Mouse (Mus musculus) T-helper 17 cell (primary cell): ENCODE data around the gene Catsperg2.
"Not testable (repeated sequence)": the region's sequence is repeated elsewhere in the genome, so short reads cannot be mapped to it uniquely, and the experiment has no call there.

ENCODE experiments used
- in situ Hi-C, 2 experiments: fragments of 300-600 bp; cut with MboI, MseI; formaldehyde crosslinking; loops; 1 replicate in 1 of 2; 2 replicates in 1 of 2; pipeline ENCODE4 v1.15.1; 2025; ENCODE audit warnings: high pct_unique_total_duplicates in 2 of 2

Gene Catsperg2

DNA sequence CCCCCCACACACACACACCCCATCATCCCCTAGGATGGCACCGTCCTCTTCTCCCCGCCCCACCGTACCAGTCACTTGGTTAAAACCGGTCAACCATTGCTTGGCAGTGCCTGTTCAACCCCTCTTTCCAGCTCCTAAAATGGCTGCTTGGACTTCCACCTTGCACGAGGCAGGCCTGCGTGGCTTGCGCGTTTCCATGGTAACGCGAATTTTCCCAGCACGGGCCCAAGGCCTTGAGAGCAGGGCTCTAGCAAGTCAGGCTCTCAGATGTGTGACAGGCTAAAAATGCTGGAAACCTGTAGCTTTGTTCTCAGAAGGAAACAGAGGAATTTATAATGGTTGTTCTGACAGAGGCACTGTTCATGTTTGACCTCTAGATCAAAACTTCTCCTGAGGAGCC is at the start of gene Catsperg2:
Catsperg2 (minus strand) TSS at position 173 of the 400 bp plus-strand sequence.
- in situ Hi-C loops, result not testable (repeated sequence)

DNA sequence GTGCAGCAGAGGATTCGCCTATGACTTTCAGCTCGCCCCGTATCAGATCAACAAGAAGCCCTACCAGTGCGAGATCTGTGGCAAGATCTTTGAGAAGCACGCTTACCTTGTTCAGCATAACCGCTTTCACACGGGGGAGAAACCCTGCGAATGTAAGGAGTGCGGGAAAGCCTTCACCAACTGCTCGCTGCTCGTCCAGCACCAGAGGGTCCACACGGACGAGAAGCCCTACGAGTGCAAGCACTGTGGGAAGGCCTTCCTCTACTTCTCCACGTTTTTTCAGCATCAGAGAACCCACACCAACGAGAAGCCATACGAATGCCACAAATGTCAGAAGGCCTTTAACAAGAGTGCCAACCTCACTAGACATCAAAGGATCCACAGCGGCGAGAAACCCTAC is 49.7 kb upstream of the Catsperg2 start:
- in situ Hi-C loops, result no loop called here

DNA sequence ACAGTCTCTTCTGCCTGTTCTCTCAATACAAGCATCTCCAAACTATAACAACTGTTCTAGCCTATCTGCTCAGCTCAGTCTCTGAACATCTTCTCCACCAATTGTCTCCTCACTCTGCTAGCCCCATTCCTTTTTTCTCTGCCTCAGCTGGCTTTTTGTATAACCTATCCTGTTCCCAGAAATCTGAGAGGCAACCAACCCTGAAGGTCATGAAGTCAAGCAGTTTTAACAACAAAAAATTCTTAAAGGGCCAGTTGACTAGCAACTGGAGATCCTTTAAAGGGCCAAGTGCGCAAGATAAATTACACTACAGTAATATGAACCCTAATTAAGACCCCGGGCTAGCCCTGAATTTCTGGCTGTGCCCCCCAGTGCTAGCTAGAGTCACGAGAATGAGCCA is 47.5 kb upstream of the Catsperg2 start:
- in situ Hi-C loops, result no loop called here

DNA sequence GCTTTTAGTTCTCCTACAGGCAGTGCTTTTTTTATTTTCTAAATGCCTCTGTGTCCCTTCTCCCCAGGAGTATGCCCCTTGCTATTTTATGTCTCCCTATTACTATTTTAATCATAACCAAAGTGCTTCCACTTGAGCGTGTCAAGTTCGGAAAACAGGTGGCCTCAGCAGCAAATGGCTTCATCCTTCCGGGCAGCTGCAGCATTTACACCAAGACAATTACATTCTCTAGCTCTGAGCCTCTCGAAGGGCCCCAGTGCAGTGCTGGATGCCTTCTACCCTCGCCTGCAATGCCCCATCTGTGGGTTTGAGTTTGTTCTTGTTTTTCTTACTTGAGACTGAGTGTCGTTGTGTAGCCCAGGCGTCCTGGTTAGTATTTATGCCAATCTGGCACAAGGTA is 46.7 kb upstream of the Catsperg2 start:
- in situ Hi-C loops, result no loop called here

DNA sequence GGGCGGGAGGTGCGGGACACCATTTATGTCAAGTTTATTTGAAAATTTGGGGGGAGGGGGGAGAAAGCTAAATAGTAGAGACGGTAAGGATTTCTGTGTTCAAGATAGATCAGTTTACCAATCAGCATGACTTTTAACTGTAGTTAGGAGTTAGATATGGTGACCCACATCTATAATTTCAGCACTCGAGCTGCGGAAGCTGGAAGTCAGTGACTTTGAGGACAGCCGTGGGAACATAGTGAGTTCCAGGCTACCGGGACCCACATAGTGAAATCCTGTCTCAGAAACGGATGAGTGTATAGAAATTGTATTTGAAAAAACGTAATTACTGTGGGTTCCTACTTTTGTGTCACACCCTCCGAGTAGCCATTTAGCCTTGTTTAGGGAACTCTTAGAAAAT is 42.1 kb upstream of the Catsperg2 start:
- in situ Hi-C loops, result loop anchor here in 1 of 2 experiments (5.0 kb wide), 1 partner anchor 93 kb away; no protein-coding TSS in a partner anchor

DNA sequence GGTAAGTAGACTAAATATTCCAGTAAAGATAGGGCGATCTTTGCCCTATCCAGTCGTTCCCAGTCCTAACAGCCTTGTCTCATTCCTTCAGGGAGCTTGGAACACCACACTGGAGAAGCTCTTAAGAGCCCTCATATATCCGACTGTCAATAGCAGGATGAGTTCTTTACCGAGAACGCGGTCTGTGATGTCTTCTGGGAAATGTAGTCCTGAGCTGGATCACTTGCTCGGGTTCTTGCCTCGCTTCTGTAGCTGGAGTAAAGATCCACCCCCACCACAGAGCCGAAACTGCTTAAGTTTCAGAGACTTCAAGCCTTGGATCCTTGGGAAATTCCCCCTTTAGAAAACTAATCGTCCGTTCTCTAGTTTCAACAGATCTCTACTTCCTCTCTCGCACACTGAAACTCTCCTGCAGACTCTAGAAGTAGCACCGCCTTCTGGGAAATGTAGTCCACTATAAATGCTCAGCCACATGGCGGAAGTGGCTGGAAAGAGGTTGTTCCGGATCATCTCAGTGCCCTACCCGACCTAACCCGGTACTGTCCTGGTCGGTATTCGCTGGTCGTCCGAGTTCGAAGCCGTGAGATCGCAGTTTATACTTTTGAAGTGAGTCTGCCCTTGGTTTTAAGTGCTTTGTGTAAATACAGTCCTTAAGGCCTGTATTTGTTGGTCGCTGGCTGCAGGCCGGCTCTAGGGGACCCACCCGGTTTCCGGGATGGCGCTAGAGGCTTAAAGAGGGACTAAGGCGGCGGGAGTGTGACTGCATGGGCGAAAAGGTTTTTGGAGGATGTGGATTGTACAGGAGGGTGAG is 41.5 kb upstream of the Catsperg2 start, which contains the start of gene Zfp84:
Zfp84 (plus strand) TSS at position 463 of the 811 bp plus-strand sequence.
- in situ Hi-C loops, result loop anchor here in 1 of 2 experiments (5.0 kb wide), 1 partner anchor 94 kb away; no protein-coding TSS in a partner anchor

DNA sequence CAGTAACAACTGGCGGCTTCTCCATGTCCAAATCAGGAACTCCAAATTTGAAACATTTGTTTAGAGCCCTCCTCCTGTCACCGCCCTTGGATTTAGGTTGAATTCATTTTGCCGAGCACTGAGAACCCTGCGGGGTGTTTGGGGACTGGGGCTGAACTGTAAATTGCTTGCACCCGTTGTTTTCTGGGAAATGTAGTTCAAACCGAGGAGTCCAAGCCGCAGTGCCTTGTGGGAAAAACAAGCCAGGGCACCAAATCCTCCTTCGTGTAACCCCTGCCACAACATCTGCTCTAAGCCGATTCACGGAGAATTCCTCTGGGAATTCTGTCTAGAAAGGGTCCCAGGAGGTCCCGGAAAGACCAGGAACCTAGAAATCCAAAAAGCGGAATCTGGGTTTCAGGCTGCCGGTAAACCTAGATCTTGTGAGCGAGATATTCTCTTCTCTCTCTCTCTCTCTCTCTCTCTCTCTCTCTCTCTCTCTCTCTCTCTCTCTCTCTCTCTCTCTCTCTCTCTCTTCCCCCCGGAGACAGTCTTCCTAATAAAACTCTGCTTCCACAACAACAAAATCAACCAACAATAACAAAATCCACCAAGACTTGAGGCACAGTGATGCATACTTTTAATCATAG is 40.3 kb upstream of the Catsperg2 start:
- in situ Hi-C loops, result loop anchor here in 1 of 2 experiments (5.0 kb wide), 1 partner anchor 95 kb away; no protein-coding TSS in a partner anchor

DNA sequence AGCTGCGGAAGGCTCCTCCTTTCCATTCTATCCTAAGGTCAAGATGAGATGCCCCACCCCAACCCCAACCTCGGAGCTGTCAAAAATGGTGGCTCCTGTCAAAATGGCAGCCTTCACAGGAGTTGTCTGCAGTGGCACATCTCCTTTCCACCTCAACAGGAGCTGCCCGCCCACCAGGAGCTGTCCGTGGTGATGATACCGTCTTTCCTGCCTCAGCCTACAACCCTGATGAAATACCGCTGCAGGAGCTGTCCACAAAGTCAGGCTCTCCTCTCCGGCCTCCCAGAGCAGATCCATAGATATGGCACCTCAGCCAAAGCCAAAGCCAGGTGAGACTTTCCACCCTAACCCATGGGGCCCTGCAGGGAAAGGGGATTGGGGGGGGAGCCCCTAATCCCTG is 37.9 kb upstream of the Catsperg2 start:
- in situ Hi-C loops, result loop anchor here in 1 of 2 experiments (5.0 kb wide), 1 partner anchor 98 kb away; no protein-coding TSS in a partner anchor

DNA sequence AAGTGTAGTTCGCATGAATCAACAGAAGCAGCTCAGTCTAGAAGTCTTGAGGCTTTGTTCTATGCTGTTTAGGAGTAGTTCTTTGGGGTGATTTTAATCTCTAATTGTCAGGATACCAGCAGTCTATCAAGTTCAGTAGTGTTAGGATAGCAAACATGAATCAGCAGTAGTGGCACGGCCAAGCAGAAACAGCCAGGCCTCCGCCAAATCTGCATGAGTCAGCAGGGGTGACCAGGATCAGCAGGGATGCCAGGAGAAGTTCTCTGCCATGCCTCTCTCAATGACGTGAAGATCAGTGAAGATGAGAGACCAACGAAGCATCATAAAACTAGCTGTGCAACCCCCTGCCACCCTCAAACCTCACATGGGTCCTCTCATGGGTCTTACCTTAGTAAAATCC is 33.6 kb upstream of the Catsperg2 start:
- in situ Hi-C loops, result no loop called here

DNA sequence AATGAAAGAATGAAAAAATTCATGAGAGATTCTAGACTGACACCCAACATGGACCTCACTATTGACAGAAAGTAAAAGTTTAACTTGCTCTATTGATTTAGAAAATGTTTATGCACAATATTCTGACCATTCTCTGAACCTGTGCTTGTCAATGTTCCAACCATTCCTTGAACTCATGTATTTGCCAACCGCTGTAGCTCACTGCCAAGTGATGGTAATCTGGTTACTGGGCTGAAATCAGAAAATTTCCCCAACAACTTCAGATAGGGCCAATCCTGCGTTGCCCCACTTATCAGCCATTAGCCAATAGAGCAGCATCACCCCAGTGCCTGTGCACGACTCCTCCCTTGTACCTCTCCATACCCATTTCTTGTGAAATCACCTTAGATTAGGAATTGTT is 15.4 kb upstream of the Catsperg2 start:
- in situ Hi-C loops, result no loop called here

DNA sequence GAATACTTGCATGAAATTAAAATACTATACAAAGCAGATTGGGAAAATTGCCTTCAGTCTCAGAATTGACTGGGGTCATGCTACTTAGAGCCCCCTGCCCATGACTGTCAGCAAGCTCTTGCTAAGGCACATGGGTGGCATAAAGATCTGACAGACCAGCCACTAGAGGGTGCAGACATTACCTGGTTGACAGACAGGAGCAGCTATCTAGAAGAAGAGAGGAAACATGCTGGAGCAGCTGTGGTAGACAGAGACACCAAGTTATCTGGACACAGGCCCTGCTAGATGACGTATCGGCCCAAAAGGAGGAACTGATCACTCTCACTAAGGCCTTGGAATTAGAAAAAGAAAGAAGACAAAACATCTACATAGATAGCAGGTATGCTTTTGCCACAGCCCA is 1.2 kb upstream of the Catsperg2 start:
- in situ Hi-C loops, result no loop called here

DNA sequence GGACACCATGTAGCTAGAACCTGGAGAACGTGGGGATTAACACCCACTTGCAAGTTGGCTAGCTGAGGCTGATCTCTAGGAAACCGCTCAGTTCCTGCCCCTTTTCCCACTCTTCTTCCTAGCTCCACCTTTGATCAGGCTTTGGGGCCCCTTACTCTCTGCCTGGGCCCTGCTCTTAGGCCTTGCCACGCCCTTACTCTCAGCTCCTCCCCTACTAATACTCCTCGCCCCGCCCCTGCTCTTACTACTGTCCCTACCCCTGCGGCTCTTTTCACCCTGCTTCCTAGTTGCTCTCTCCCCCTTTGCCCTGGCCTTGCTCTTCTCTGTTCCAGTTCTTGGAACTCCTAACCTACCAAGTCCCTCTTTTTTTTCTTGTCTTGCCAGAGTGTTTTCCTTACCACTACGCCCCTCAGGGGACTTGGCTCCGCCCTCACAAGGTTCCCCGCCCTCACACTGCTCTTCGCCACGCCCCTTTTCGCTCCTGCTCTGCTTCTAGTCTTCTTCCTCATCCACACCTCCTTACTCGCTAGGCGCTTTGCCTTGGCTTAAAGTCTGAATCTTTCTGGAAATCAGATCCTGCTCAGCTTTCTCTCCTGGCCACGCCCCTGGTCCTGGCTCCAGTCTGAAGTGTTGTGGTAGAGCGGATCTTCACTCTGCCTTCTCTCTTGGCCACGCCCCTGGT is 1.2 kb downstream of the Catsperg2 start:
- in situ Hi-C loops, result not testable (repeated sequence)

DNA sequence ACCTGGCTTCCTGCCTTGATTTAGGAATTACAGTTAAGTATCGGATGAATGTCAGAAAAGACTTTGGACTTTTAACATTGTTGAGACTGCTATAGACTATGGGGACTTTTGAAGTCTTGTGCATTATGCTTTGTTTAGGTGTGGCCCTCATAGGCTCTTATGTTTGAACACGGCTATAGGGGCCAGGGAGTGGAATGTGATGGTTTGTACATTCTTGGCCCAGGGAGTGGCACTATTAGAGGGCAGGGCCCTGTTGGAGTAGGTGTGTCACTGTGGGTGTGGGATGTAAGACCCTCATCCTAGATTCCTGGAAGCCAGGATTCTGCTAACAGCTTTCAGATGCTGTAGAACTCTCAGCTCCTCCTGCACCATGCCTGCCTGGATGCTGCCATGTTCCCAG is 17.9 kb downstream of the Catsperg2 start:
- in situ Hi-C loops, result loop anchor here (10.0 to 25.0 kb wide), 3 partner anchors 594 to 1597 kb away; no protein-coding TSS in a partner anchor

DNA sequence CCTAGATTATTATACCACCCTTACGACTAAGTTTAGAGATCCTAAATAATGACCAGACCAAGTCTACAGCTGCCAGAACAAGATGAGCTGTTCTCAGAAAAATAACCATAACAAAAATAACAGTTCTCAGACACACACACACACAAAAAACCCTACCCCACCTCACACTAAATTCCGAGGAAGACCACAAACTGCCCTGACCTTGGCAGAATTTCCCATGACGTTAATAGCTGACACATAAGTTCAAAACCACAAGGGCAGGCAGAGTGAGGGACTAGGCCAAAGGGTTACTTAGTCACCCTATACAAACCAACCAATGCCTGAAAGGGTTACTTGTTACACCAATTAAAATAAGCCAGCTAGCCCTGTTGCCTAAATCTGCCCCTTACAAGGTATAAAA is 31.6 kb downstream of the Catsperg2 start:
- in situ Hi-C loops, result not testable (repeated sequence)

DNA sequence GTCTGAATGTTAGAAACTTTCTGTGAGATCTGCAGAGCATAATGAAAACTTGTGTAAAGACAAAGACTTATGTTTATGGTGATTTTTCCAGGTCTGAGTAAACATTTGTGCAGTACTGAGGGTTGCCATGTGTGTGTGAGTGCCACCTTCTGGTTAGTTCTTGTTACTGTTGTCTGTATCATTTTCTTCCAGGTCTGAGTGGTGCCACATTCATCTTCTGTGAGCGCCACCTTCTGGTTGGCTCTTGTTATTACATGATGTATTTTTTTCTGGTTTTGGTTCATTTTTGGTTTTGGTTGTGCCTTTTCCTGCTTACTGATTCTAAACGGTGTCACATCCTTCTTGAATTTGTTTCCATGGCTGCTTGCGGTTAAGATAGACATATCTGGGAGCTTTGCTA is 45.0 kb downstream of the Catsperg2 start:
- in situ Hi-C loops, result no loop called here
